Mouse (Mus musculus) cortical plate, adult 2 months (tissue): Measurements from ENCODE around the gene Tagap.
"Not testable (repeated sequence)": the region's sequence is repeated elsewhere in the genome, so short reads cannot be mapped to it uniquely, and the experiment has no call there.

Experiments used
- CTCF ChIP-seq: fragments of 200-500 bp; IDR thresholded peaks from 2 replicates; pipeline ENCODE4 v1.5.1; 2011; ENCODE audit warnings: mild to moderate bottlenecking, control low read depth, low read length; ENCODE audit not compliant: insufficient read depth; ENCODE audit errors: extremely low read depth
- POLR2A ChIP-seq: fragments of 200-500 bp; IDR thresholded peaks from 2 replicates; pipeline ENCODE4 v1.6.1; 2011; ENCODE audit warnings: mild to moderate bottlenecking, low read length, control low read depth; ENCODE audit not compliant: insufficient read depth; ENCODE audit errors: extremely low read depth

- TF ChIP-seq CTCF, POLR2A: not testable (repeated sequence)
These were observed 20.3 kb downstream of the Tagap start for GRCm38 (mm10) chr17:7946053-7946627.
